ENCODE assay signal across 32 mouse cellular contexts in genomic region chr8:8536626-8537025, GRCm38 (mm10).
"Had no signal": no experiment of that assay in that cellular context is flagged by ENCODE, and none has a peak within 500 bp of the region (broad histone marks: within the 10 kb centered on the region; RNA-seq: fewer than 3 reads in every experiment).

No protein-coding gene starts in this region.

- ATAC-seq: hindbrain, embryonic 16.5 days; hindbrain, postnatal 0 days; inflammation-experienced regulatory T-cells, adult 6 months; intestine, embryonic 15.5 days; intestine, embryonic 16.5 days; intestine, postnatal 0 days had no signal

- H3K27me3 ChIP-seq: heart, embryonic 12.5 days; heart, embryonic 13.5 days; heart, embryonic 15.5 days; hindbrain, embryonic 12.5 days; hindbrain, embryonic 13.5 days; hindbrain, embryonic 15.5 days; intestine, embryonic 15.5 days had no signal

- H3K9ac ChIP-seq: heart, embryonic 12.5 days; heart, embryonic 13.5 days; heart, embryonic 15.5 days; hindbrain, embryonic 12.5 days; hindbrain, embryonic 13.5 days; hindbrain, embryonic 14.5 days; hindbrain, embryonic 15.5 days; intestine, embryonic 15.5 days had no signal

- H3K4me1 ChIP-seq: heart, embryonic 10.5 days; heart, embryonic 12.5 days; heart, embryonic 13.5 days; heart, embryonic 15.5 days; hindbrain, embryonic 12.5 days; hindbrain, embryonic 13.5 days; hindbrain, embryonic 15.5 days; intestine, embryonic 15.5 days had no signal

- H3K4me3 ChIP-seq: heart, adult 2 months; heart, embryonic 10.5 days; heart, embryonic 12.5 days; heart, embryonic 13.5 days; heart, embryonic 15.5 days; hindbrain, embryonic 10.5 days; hindbrain, embryonic 12.5 days; hindbrain, embryonic 13.5 days; hindbrain, embryonic 15.5 days; intestine, embryonic 15.5 days; layer of hippocampus, adult 2 months; left cerebral cortex, adult 2 months had no signal

- DNase-seq: heart, adult 18-20 months; heart, adult 2 months; heart, postnatal 10 days; heart, postnatal 14 days; heart, postnatal 36 days; heart, postnatal 4 days; kidney, adult 11 months; kidney, adult 18-20 months; kidney, adult 8-10 months; kidney, adult 9 months; kidney, postnatal 25 days; kidney, postnatal 4 days; layer of hippocampus, adult 9-11 months; layer of hippocampus, postnatal 36 days had no signal

- H3K9me3 ChIP-seq: heart, embryonic 10.5 days; heart, embryonic 12.5 days; heart, embryonic 13.5 days; heart, embryonic 15.5 days; hindbrain, embryonic 10.5 days; hindbrain, embryonic 12.5 days; hindbrain, embryonic 13.5 days; hindbrain, embryonic 15.5 days; intestine, embryonic 15.5 days had no signal

- H3K36me3 ChIP-seq: heart, embryonic 10.5 days; heart, embryonic 12.5 days; heart, embryonic 13.5 days; heart, embryonic 15.5 days; hindbrain, embryonic 10.5 days; hindbrain, embryonic 12.5 days; hindbrain, embryonic 13.5 days; hindbrain, embryonic 15.5 days; intestine, embryonic 15.5 days had no signal

- H3K27ac ChIP-seq: heart, adult 2 months; heart, embryonic 10.5 days; heart, embryonic 13.5 days; heart, embryonic 15.5 days; hindbrain, embryonic 10.5 days; hindbrain, embryonic 12.5 days; hindbrain, embryonic 13.5 days; hindbrain, embryonic 14.5 days; hindbrain, embryonic 15.5 days; hindbrain, postnatal 0 days; intestine, embryonic 15.5 days; layer of hippocampus, adult 2 months; left cerebral cortex, adult 2 months had no signal

- H3K4me2 ChIP-seq: heart, embryonic 11.5 days; heart, embryonic 12.5 days; heart, embryonic 13.5 days; heart, embryonic 15.5 days; hindbrain, embryonic 12.5 days; hindbrain, embryonic 13.5 days; hindbrain, embryonic 14.5 days; hindbrain, embryonic 15.5 days; intestine, embryonic 15.5 days had no signal
